Mouse (Mus musculus): ENCODE data around the gene Trim24.

Trim24 gene

GRCm38 (mm10) chr6:37863961-37864730 lies 6.5 kb upstream of the Trim24 start:
- DNase-seq (ENCODE audit: low spot score in 2 of 2), result no peak

DNA sequence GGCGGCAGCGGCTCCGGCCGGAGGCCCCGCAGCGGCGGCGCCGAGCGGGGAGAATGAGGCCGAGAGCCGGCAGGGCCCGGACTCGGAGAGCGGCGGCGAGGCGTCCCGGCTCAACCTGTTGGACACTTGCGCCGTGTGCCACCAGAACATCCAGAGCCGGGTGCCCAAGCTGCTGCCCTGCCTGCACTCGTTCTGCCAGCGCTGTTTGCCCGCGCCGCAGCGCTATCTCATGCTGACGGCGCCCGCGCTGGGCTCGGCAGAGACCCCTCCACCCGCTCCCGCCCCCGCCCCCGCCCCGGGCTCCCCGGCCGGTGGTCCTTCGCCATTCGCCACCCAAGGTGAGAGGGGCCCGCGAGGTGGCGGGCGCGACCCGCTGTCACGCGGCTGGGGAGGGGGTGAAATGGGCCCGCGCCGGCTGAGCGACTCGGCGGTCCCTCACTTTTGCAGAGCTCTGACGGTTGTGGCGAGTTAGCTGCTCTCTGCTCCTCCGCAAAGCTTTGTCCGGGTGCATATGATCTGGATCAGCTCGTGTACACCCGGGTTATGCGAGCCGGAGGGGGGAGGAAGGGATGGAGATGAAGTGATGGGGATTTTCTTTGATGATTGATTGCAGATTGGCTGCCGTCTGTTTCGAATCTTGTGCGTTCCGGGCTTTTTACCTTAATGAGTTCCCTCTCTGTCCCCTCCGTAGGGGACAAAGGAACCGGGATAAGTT lies 683 bp downstream of the Trim24 start:
- DNase-seq (ENCODE audit: low spot score in 2 of 2), result peak; percentile 18 to 39

- no peak for DNase-seq (ENCODE audit: low spot score in 2 of 2)
Measured at GRCm38 (mm10) chr6:37872861-37873260, 2.2 kb downstream of the Trim24 start.

DNA sequence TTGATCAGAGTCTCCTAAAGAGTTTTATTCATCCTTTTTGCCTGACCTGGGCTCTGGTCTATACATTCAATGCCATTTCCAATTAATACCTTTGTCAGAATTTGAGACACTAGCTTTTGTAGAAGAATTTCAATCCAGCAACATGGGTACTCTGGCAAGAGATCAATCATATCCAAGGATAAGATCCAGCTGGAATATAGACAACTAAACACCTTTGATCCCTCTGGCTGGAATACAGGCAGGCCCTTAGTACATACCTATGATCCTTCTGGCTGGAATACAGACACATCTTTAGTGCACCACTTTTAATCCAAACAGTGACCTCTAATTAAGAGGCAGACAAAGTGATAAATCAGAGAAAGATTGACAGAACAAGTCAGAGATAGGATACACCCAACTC lies 3.1 kb downstream of the Trim24 start:
- DNase-seq (ENCODE audit: low spot score in 2 of 2), result no peak

- DNase-seq (ENCODE audit: low spot score in 2 of 2), result no peak
Measured at GRCm38 (mm10) chr6:37878206-37878605, 7.6 kb downstream of the Trim24 start.

- DNase-seq (ENCODE audit: low spot score in 2 of 2), result no peak
Measured at GRCm38 (mm10) chr6:37880586-37880985, 10.0 kb downstream of the Trim24 start.

DNA sequence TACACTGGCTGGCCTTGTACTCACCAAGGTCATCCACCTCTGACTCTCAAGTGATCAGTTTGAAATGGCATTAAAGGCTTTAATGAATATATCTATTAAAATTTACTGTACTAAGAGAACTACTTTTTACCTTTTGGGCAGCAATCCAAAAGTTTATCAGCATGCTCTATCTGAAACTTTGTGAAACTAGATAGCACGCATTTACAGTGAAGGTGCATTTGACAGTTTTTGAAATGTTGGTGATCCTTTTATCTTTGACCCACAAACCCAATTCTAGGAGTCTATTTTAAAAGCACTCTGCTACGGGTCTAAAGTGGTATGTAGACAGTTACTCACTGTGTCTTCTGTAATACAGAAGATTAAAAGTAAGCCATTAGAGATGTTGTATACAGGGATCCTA lies 23.0 kb downstream of the Trim24 start:
- no peak for DNase-seq (ENCODE audit: low spot score in 2 of 2)

- peak in 1 of 2 experiments; percentile 12 for DNase-seq (ENCODE audit: low spot score in 2 of 2)
Measured at GRCm38 (mm10) chr6:37895646-37896435, 25.2 kb downstream of the Trim24 start.

- DNase-seq (ENCODE audit: low spot score in 2 of 2), result no peak
Measured at GRCm38 (mm10) chr6:37900221-37900620, 29.6 kb downstream of the Trim24 start.

- no peak for DNase-seq (ENCODE audit: low spot score in 2 of 2)
Measured at GRCm38 (mm10) chr6:37901791-37902190, 31.2 kb downstream of the Trim24 start.

GRCm38 (mm10) chr6:37903810-37904209 lies 33.2 kb downstream of the Trim24 start:
- no peak for DNase-seq (ENCODE audit: low spot score in 2 of 2)

- no peak for DNase-seq (ENCODE audit: low spot score in 2 of 2)
Measured at GRCm38 (mm10) chr6:37913525-37913924, 42.9 kb downstream of the Trim24 start.

DNA sequence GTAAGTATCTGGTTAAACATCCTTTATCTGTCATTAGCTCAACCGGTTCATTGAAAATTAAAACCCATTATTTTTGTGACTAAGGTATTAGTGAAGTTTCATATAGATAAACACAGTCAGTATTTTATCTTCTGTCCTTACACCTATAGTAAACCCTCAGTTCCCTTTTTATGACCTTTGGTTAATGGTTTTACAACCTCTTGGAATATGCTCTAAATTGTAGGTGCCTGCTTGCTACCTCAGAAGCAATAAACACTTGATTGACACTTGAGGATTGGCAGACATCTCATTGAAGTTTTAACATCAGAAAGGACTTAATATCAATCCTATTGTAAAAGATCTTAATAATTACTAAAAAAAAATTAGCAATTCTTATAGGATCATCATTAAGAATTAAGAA lies 54.5 kb downstream of the Trim24 start:
- DNase-seq (ENCODE audit: low spot score in 2 of 2), result no peak

DNA sequence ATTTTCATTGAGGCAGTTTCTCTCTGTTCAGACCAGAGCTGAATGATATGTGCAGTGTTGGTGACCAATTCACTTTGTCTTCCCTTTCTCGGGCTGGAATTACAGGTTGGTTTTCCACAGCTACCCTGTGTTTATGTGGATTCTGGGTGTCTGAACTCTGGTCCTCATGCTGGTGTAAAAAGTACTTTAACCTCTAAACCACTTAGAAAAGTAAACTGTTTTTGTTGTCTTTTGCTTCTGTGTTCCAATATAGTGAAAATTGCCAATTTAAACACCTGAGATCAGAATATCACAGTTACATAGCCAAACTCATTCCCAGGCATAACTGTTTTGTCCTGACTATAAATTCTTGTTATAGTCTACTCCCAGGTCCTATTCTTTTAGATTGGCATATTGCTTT lies 56.1 kb downstream of the Trim24 start:
- no peak for DNase-seq (ENCODE audit: low spot score in 2 of 2)

- no peak for DNase-seq (ENCODE audit: low spot score in 2 of 2)
Measured at GRCm38 (mm10) chr6:37936498-37936897, 65.9 kb downstream of the Trim24 start.

DNA sequence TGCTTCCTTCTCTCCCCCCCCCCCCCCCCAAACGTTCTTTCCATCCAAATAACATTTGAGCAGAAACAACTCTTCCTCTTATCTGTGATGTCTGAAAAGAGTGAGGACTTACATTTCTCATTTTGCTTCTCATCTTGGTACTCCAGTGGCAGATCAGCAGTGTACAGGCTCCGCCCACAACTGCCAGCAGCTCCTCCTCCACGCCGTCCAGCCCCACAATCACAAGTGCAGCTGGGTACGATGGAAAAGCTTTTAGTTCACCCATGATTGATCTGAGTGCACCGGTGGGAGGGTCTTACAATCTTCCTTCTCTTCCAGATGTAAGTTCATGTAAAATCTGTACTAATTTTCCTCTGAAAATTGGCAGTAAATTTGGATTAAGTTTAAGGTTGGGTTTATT lies 80.7 kb downstream of the Trim24 start:
- no peak for DNase-seq (ENCODE audit: low spot score in 2 of 2)

GRCm38 (mm10) chr6:37967386-37967785 lies 96.8 kb downstream of the Trim24 start:
- DNase-seq (ENCODE audit: low spot score in 2 of 2), result no peak

DNA sequence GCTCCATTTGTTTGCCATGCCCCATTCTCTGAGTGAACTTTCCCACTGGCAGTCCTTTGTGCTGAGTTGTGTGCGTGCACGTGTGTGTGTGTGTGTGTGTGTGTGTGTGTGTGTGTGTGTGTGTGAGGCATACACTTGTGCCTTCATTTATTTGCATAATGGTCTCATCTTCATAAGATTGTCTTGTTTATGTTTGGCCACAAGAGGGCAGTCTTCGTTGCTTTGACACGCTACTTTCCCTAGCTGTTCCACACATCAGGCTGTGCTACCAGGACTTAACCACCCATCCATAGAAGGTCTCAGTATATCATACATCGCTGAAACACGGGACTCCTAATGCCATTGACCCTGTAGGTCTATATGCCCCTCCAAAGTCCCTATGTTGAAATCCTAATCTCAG lies 136.8 kb downstream of the Trim24 start:
- peak in 1 of 2 experiments; percentile 16 for DNase-seq (ENCODE audit: low spot score in 2 of 2)

DNA sequence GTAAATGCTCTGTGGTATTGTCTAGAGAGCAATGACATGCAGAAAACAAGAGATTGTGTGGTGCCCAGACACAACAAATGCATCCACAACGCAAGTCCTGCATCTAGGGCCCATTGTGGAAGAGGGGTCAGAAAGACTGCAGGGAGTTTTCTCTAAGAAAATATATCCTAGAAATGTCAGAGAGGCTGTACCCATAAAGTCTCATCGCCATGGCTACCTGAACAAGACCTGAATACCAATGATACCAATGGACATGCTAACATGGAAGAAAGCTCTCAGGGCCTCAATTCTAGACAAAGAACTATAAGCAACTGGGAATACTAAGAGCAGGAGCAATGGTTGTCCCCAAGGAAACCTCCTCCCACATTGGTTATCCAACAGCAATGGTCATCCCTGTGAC lies 142.2 kb downstream of the Trim24 start:
- no peak for DNase-seq (ENCODE audit: low spot score in 2 of 2)
